Comparison of ENCODE assay signal across 1 mouse cellular context in the genomic region with DNA sequence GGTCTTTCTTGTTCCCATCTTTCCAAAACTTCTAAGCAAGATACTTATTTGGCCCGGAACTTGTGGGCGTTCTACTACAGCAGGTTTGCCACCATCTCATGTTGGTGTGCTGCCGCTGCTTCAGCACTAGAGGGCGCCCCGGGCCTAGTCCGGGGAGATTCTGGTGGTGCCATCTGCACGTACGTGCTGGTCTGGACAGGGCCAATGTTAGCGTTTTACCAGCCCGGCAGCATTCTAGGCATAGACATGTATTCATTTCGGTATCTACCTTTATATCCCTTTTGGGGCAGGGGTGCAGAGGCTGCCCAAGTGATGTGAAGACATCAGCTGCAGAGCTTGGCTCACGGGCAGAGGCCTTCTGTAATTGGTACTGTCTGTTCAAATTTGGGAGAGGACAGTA.
TF ChIP-seq lines count a peak whose summit lies in the region.

No protein-coding gene starts in this region.

TF ChIP-seq in MEL, 35 proteins besides CTCF, POLR2A, EP300 and RAD21 (continued from another document):
- TF ChIP-seq ZMIZ1 (IDR thresholded peaks at IDR 0.05; ENCODE audit: low read depth, low read length) (no peak), MAX (IDR thresholded peaks at IDR 0.05; ENCODE audit: low read length) (no peak), CHD2 (IDR thresholded peaks at IDR 0.05; ENCODE audit: low read length) (no peak), UBTF (IDR thresholded peaks at IDR 0.05; ENCODE audit: borderline replicate concordance, insufficient read depth, low read depth, low read length) (no peak), BHLHE40 (IDR thresholded peaks at IDR 0.05; ENCODE audit: borderline replicate concordance, low read depth, low read length) (no peak), NELFE (IDR thresholded peaks at IDR 0.05; ENCODE audit: low read depth, low read length) (no peak)
